Mouse (Mus musculus): ENCODE data around the gene Lrch3. TPM values are rescaled to one million over a fixed set of nuclear protein-coding genes. Genes with fewer than 3 reads are reported as not detected.
"Not testable (repeated sequence)": the region's sequence is repeated elsewhere in the genome, so short reads cannot be mapped to it uniquely, and the experiment has no call there.

Lrch3 gene
- polyA plus RNA-seq, 1 experiment = 63.0 TPM

GRCm38 (mm10) chr16:33036006-33036405 lies 122.1 kb downstream of the Lrch3 start:
- no peak for DNase-seq (ENCODE audit: low read depth)
- TF ChIP-seq CTCF (IDR thresholded peaks at IDR 0.05; ENCODE audit: borderline replicate concordance, extremely low read depth, insufficient read depth, insufficient read length) (no peak), POLR2A (IDR thresholded peaks at IDR 0.05; ENCODE audit: borderline replicate concordance, extremely low read depth, insufficient read depth, insufficient read length, poor library complexity, severe bottlenecking) (no peak)

- no peak for DNase-seq (ENCODE audit: low read depth)
- no peak for TF ChIP-seq POLR2A (IDR thresholded peaks at IDR 0.05; ENCODE audit: borderline replicate concordance, extremely low read depth, insufficient read depth, insufficient read length, poor library complexity, severe bottlenecking)
- TF ChIP-seq CTCF (IDR thresholded peaks at IDR 0.05; ENCODE audit: borderline replicate concordance, extremely low read depth, insufficient read depth, insufficient read length) = no peak
Measured at GRCm38 (mm10) chr16:33042682-33043081, 128.8 kb downstream of the Lrch3 start.

- TF ChIP-seq CTCF (IDR thresholded peaks at IDR 0.05; ENCODE audit: borderline replicate concordance, extremely low read depth, insufficient read depth, insufficient read length) (no peak), POLR2A (IDR thresholded peaks at IDR 0.05; ENCODE audit: borderline replicate concordance, extremely low read depth, insufficient read depth, insufficient read length, poor library complexity, severe bottlenecking) (no peak)
Measured at GRCm38 (mm10) chr16:33043268-33043667, 129.4 kb downstream of the Lrch3 start.

GRCm38 (mm10) chr16:33048004-33048403 lies 134.1 kb downstream of the Lrch3 start:
- no peak for DNase-seq (ENCODE audit: low read depth)
- TF ChIP-seq POLR2A (IDR thresholded peaks at IDR 0.05; ENCODE audit: borderline replicate concordance, extremely low read depth, insufficient read depth, insufficient read length, poor library complexity, severe bottlenecking) (no peak), CTCF (IDR thresholded peaks at IDR 0.05; ENCODE audit: borderline replicate concordance, extremely low read depth, insufficient read depth, insufficient read length) (no peak)

More at GRCm38 (mm10) chr16:33043268-33043667, 129.4 kb downstream of the Lrch3 start:
- no peak for DNase-seq (ENCODE audit: low read depth)

GRCm38 (mm10) chr16:33048686-33049085 lies 134.8 kb downstream of the Lrch3 start:
- no peak for DNase-seq (ENCODE audit: low read depth)
- TF ChIP-seq POLR2A (IDR thresholded peaks at IDR 0.05; ENCODE audit: borderline replicate concordance, extremely low read depth, insufficient read depth, insufficient read length, poor library complexity, severe bottlenecking) (no peak), CTCF (IDR thresholded peaks at IDR 0.05; ENCODE audit: borderline replicate concordance, extremely low read depth, insufficient read depth, insufficient read length) (no peak)

- DNase-seq (ENCODE audit: low read depth) = no peak
- TF ChIP-seq POLR2A (IDR thresholded peaks at IDR 0.05; ENCODE audit: borderline replicate concordance, extremely low read depth, insufficient read depth, insufficient read length, poor library complexity, severe bottlenecking) (no peak), CTCF (IDR thresholded peaks at IDR 0.05; ENCODE audit: borderline replicate concordance, extremely low read depth, insufficient read depth, insufficient read length) (no peak)
Measured at GRCm38 (mm10) chr16:33049809-33050208, 135.9 kb downstream of the Lrch3 start.

GRCm38 (mm10) chr16:33053141-33053540 lies 139.2 kb downstream of the Lrch3 start:
- no peak for TF ChIP-seq CTCF (IDR thresholded peaks at IDR 0.05; ENCODE audit: borderline replicate concordance, extremely low read depth, insufficient read depth, insufficient read length)
- no peak for TF ChIP-seq POLR2A (IDR thresholded peaks at IDR 0.05; ENCODE audit: borderline replicate concordance, extremely low read depth, insufficient read depth, insufficient read length, poor library complexity, severe bottlenecking)
- no peak for DNase-seq (ENCODE audit: low read depth)

- not testable (repeated sequence) for DNase-seq (ENCODE audit: low read depth)
Measured at GRCm38 (mm10) chr16:33054927-33055326, 141.0 kb downstream of the Lrch3 start.

GRCm38 (mm10) chr16:33055655-33056054 lies 141.8 kb downstream of the Lrch3 start:
- TF ChIP-seq CTCF (IDR thresholded peaks at IDR 0.05; ENCODE audit: borderline replicate concordance, extremely low read depth, insufficient read depth, insufficient read length) (no peak), POLR2A (IDR thresholded peaks at IDR 0.05; ENCODE audit: borderline replicate concordance, extremely low read depth, insufficient read depth, insufficient read length, poor library complexity, severe bottlenecking) (no peak)
- DNase-seq (ENCODE audit: low read depth) = no peak

- peak; percentile 96 for DNase-seq (ENCODE audit: low read depth)
- TF ChIP-seq CTCF (IDR thresholded peaks at IDR 0.05; ENCODE audit: borderline replicate concordance, extremely low read depth, insufficient read depth, insufficient read length) (no peak), POLR2A (IDR thresholded peaks at IDR 0.05; ENCODE audit: borderline replicate concordance, extremely low read depth, insufficient read depth, insufficient read length, poor library complexity, severe bottlenecking) (peak; percentile 92; the same call in 1 of the 2 replicates)
Measured at GRCm38 (mm10) chr16:33056095-33056785, 142.3 kb downstream of the Lrch3 start, which contains the start of the genes Iqcg and Rpl35a. Gene Iqcg (minus strand): TSS chr16:33056218. Gene Rpl35a (plus strand): TSS chr16:33056453.

GRCm38 (mm10) chr16:33056786-33057185 lies 142.9 kb downstream of the Lrch3 start:
- DNase-seq (ENCODE audit: low read depth) = no peak
- TF ChIP-seq POLR2A (IDR thresholded peaks at IDR 0.05; ENCODE audit: borderline replicate concordance, extremely low read depth, insufficient read depth, insufficient read length, poor library complexity, severe bottlenecking) (no peak), CTCF (IDR thresholded peaks at IDR 0.05; ENCODE audit: borderline replicate concordance, extremely low read depth, insufficient read depth, insufficient read length) (no peak)

- DNase-seq (ENCODE audit: low read depth) = no peak
- no peak for TF ChIP-seq POLR2A (IDR thresholded peaks at IDR 0.05; ENCODE audit: borderline replicate concordance, extremely low read depth, insufficient read depth, insufficient read length, poor library complexity, severe bottlenecking)
- TF ChIP-seq CTCF (IDR thresholded peaks at IDR 0.05; ENCODE audit: borderline replicate concordance, extremely low read depth, insufficient read depth, insufficient read length) = no peak
Measured at GRCm38 (mm10) chr16:33058033-33058432, 144.1 kb downstream of the Lrch3 start.

GRCm38 (mm10) chr16:33058656-33059055 lies 144.8 kb downstream of the Lrch3 start:
- not testable (repeated sequence) for DNase-seq (ENCODE audit: low read depth)
